Mouse (Mus musculus) MEL (cell line): ENCODE results near the gene Zp1.

Source experiments
- CHD2 ChIP-seq: IDR thresholded peaks from 2 replicates; pipeline ENCODE4 v1.6.1; 2011; ENCODE audit warnings: low read length, improper control_type of control experiment
- CTCF ChIP-seq, 3 experiments: IDR thresholded peaks in 2 of 3; conservative IDR thresholded peaks in 1 of 3; 2 replicates each; pipeline ENCODE4 v1.5.1; 2011 to 2012; ENCODE audit warnings: low read length in 3 of 3, low read depth in 2 of 3, mild to moderate bottlenecking in 2 of 3, improper control_type of control experiment in 1 of 3, inconsistent platforms in 1 of 3, mixed read lengths in 1 of 3, moderate library complexity in 1 of 3; ENCODE audit not compliant: control insufficient read depth in 1 of 3, insufficient read depth in 1 of 3, poor library complexity in 1 of 3, severe bottlenecking in 1 of 3
- E2F4 ChIP-seq: IDR thresholded peaks from 2 replicates; pipeline ENCODE4 v1.6.1; 2011; ENCODE audit warnings: low read depth, low read length, improper control_type of control experiment, borderline replicate concordance
- JUND ChIP-seq: IDR thresholded peaks from 2 replicates; pipeline ENCODE4 v1.6.1; 2011; ENCODE audit warnings: low read depth, mild to moderate bottlenecking, improper control_type of control experiment, low read length
- MAFK ChIP-seq: IDR thresholded peaks from 2 replicates; pipeline ENCODE4 v1.6.1; 2011; ENCODE audit warnings: low read depth, mild to moderate bottlenecking, low read length, improper control_type of control experiment, borderline replicate concordance
- MAX ChIP-seq: IDR thresholded peaks from 2 replicates; pipeline ENCODE4 v1.6.1; 2011; ENCODE audit warnings: low read length, improper control_type of control experiment
- MXI1 ChIP-seq: IDR thresholded peaks from 2 replicates; pipeline ENCODE4 v1.6.1; 2011; ENCODE audit warnings: mild to moderate bottlenecking, low read depth, low read length, improper control_type of control experiment
- POLR2A ChIP-seq, 2 experiments: IDR thresholded peaks; 2 replicates each; pipeline ENCODE4 v1.6.1; 2011 to 2012; ENCODE audit warnings: low read length in 2 of 2, mild to moderate bottlenecking in 2 of 2, control low read depth in 1 of 2, improper control_type of control experiment in 1 of 2, low read depth in 1 of 2, moderate library complexity in 1 of 2; ENCODE audit not compliant: control insufficient read depth in 1 of 2, insufficient read depth in 1 of 2, poor library complexity in 1 of 2
- SIN3A ChIP-seq: IDR thresholded peaks from 2 replicates; pipeline ENCODE4 v1.6.1; 2012; ENCODE audit warnings: low read length, improper control_type of control experiment, inconsistent platforms
- SMC3 ChIP-seq: IDR thresholded peaks from 2 replicates; pipeline ENCODE4 v1.6.1; 2011; ENCODE audit warnings: low read depth, low read length, improper control_type of control experiment
- UBTF ChIP-seq: IDR thresholded peaks from 2 replicates; pipeline ENCODE4 v1.6.1; 2012; ENCODE audit warnings: low read depth, mild to moderate bottlenecking, inconsistent platforms, low read length, improper control_type of control experiment, moderate library complexity, borderline replicate concordance; ENCODE audit not compliant: insufficient read depth
- ZNF384 ChIP-seq: IDR thresholded peaks from 2 replicates; pipeline ENCODE4 v1.6.1; 2012; ENCODE audit warnings: low read depth, mild to moderate bottlenecking, inconsistent platforms, low read length, improper control_type of control experiment

DNA sequence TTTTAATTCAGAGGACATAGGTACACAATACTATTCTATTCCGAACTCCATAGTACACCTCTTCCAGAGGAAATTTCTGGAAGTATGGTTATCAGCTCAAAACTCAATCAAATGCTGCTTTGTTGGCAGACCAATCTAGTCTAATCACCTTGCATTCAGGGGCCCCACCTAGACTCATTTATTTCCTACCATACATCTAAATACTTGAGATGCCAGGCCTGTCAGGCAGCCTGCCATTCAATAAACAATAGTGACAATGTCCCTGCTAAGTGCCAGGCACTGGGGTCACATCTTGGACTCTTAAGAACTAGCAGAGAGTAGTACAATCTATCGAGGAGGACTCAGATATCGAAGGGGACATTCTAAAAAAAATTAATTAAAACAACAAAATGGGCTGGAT lies 28.2 kb downstream of the Zp1 start:
- TF ChIP-seq SIN3A = no peak
- no peak for TF ChIP-seq CTCF (IDR thresholded peaks at IDR 0.05 in 2 of 3, conservative IDR thresholded peaks at IDR 0.05 in 1 of 3; ENCODE audit: control insufficient read depth in 1 of 3, insufficient read depth in 1 of 3, low read depth in 2 of 3, low read length in 3 of 3, poor library complexity in 1 of 3, severe bottlenecking in 1 of 3)
- no peak for TF ChIP-seq SMC3
- TF ChIP-seq CHD2 = no peak
- no peak for TF ChIP-seq MXI1
- no peak for TF ChIP-seq POLR2A (IDR thresholded peaks at IDR 0.05; ENCODE audit: control insufficient read depth in 1 of 2, insufficient read depth in 1 of 2, low read depth in 1 of 2, low read length in 2 of 2, poor library complexity in 1 of 2)
- no peak for TF ChIP-seq UBTF
- TF ChIP-seq JUND = no peak
- no peak for TF ChIP-seq MAX
- TF ChIP-seq ZNF384 = no peak
- TF ChIP-seq MAFK = no peak
- TF ChIP-seq E2F4 = no peak
